Mouse (Mus musculus) intestine, embryonic 14.5 days (tissue): ENCODE data around the gene Clta. TPM values are rescaled to one million over a fixed set of nuclear protein-coding genes. Genes with fewer than 3 reads are reported as not detected.
"Not testable (repeated sequence)": the region's sequence is repeated elsewhere in the genome, so short reads cannot be mapped to it uniquely, and the experiment has no call there.

Source experiments
- ATAC-seq: fragments of 200-750 bp; cut with Nextera tagmentation; replicated peaks from 2 replicates; pipeline ENCODE4 v1.8.0; 2017; ENCODE audit warnings: low read depth, moderate number of reproducible peaks, moderate TSS enrichment, moderate library complexity; ENCODE audit not compliant: low FRiP score, low TSS enrichment
- DNase-seq: peaks from one replicate; pipeline ENCODE4 v3.0.0-alpha.2; 2018; ENCODE audit warnings: low spot score
- H3K27ac ChIP-seq: fragments of 300-500 bp; sonication (generic); 2 replicates; pipeline ENCODE4 v1.5.1; 2014; ENCODE audit warnings: low read depth, mild to moderate bottlenecking, control low read depth
- H3K27me3 ChIP-seq: fragments of 300-500 bp; sonication (generic); replicated peaks from 2 replicates; pipeline ENCODE4 v1.6.1; 2014; ENCODE audit warnings: low read length, control low read depth; ENCODE audit not compliant: control insufficient read depth, insufficient read depth
- H3K36me3 ChIP-seq: fragments of 300-500 bp; sonication (generic); 2 replicates; pipeline ENCODE4 v1.6.1; 2014; ENCODE audit warnings: low read length, control low read depth; ENCODE audit not compliant: control insufficient read depth, insufficient read depth
- H3K4me1 ChIP-seq: fragments of 300-500 bp; sonication (generic); replicated peaks from 2 replicates; pipeline ENCODE4 v1.6.1; 2014; ENCODE audit warnings: low read length, control low read depth, mixed read lengths; ENCODE audit not compliant: control insufficient read depth, insufficient read depth
- H3K4me2 ChIP-seq: fragments of 300-500 bp; sonication (generic); 2 replicates; pipeline ENCODE4 v1.6.1; 2014; ENCODE audit warnings: low read length
- H3K4me3 ChIP-seq: fragments of 300-500 bp; sonication (generic); 2 replicates; pipeline ENCODE4 v1.5.1; 2014; ENCODE audit warnings: low read depth, low read length, control low read depth, mixed read lengths
- H3K9ac ChIP-seq: fragments of 300-500 bp; sonication (generic); 2 replicates; pipeline ENCODE4 v1.6.1; 2014; ENCODE audit warnings: mild to moderate bottlenecking, low read length
- H3K9me3 ChIP-seq: fragments of 300-500 bp; sonication (generic); 2 replicates; pipeline ENCODE4 v1.6.1; 2016; ENCODE audit warnings: low read length, control low read depth; ENCODE audit not compliant: control insufficient read depth
- WGBS: fragments of 180-500 bp; shearing (Covaris S2); extraction: QIAGEN DNeasy Blood & Tissue Kit; methylation state at CpG from one replicate; pipeline ENCODE4 v1.1.7; 2014; 5-methylcytosine and 5-hydroxymethylcytosine counted together
- polyA plus RNA-seq: library from polyadenylated mRNA; unstranded; fragments of >200 nt; fragmentation: Nextera tagmentation; extraction: Ambion mirVana; gene quantifications from 2 replicates; pipeline ENCODE4 v1.2.1, GENCODE M21; 2014

Clta gene
- polyA plus RNA-seq, 1 experiment from 2014 or later, result 240 TPM

- ATAC-seq, result no peak; the same call in 1 of the 2 replicates
- peaks cover 46% of the 10 kb centered on the region for H3K36me3 ChIP-seq
- 71% methylated on average over 5 of the region's 5 CpGs for WGBS
- H3K9ac ChIP-seq, result no peak overlapping the region
- no peaks in the 10 kb centered on the region for H3K9me3 ChIP-seq
- H3K27me3 ChIP-seq, result no peaks in the 10 kb centered on the region
- no peak for DNase-seq
- H3K27ac ChIP-seq, result no peak overlapping the region
- H3K4me1 ChIP-seq, result no peaks in the 10 kb centered on the region
- no peak overlapping the region for H3K4me3 ChIP-seq
- H3K4me2 ChIP-seq, result no peak overlapping the region
Observed at GRCm38 (mm10) chr4:44042429-44042828, 38.2 kb downstream of the Clta start.

- WGBS, result 90% methylated on average over 4 of the region's 4 CpGs
Observed at GRCm38 (mm10) chr4:44043182-44043581, 38.9 kb downstream of the Clta start.

GRCm38 (mm10) chr4:44044685-44045356 is 40.6 kb downstream of the Clta start:
- DNase-seq (no peak), ATAC-seq (no peak)
- Histone ChIP-seq H3K9me3 (no peaks in the 10 kb centered on the region), H3K4me1 (no peaks in the 10 kb centered on the region), H3K27me3 (no peaks in the 10 kb centered on the region), H3K36me3 (peaks cover 35% of the 10 kb centered on the region), H3K9ac (no peak overlapping the region), H3K4me2 (no peak overlapping the region), H3K4me3 (no peak overlapping the region), H3K27ac (no peak overlapping the region)
- 90% methylated on average over 5 of the region's 5 CpGs for whole genome bisulfite sequencing

More at GRCm38 (mm10) chr4:44043182-44043581, 38.9 kb downstream of the Clta start:
- not testable (repeated sequence) for H3K27me3 ChIP-seq, DNase-seq, H3K9ac ChIP-seq, H3K27ac ChIP-seq, H3K4me1 ChIP-seq, H3K9me3 ChIP-seq, H3K4me3 ChIP-seq, H3K4me2 ChIP-seq, ATAC-seq
- H3K36me3 ChIP-seq, result peaks cover 40% of the 10 kb centered on the region

- peaks cover 26% of the 10 kb centered on the region for H3K36me3 ChIP-seq
- WGBS, result 72% methylated on average over 5 of the region's 5 CpGs
- H3K9me3 ChIP-seq, result no peaks in the 10 kb centered on the region
- no peak overlapping the region for H3K9ac ChIP-seq
- H3K27me3 ChIP-seq, result no peaks in the 10 kb centered on the region
- no peaks in the 10 kb centered on the region for H3K4me1 ChIP-seq
- H3K4me3 ChIP-seq, result no peak overlapping the region
- no peak overlapping the region for H3K4me2 ChIP-seq
- no peak for DNase-seq
- no peak overlapping the region for H3K27ac ChIP-seq
- no peak for ATAC-seq
Observed at GRCm38 (mm10) chr4:44046066-44046465, 41.8 kb downstream of the Clta start.

- H3K4me2 ChIP-seq, result no peak overlapping the region
- H3K4me3 ChIP-seq, result no peak overlapping the region
- DNase-seq (no peak), ATAC-seq (no peak)
- WGBS, result 85% methylated on average over 5 of the region's 5 CpGs
- no peaks in the 10 kb centered on the region for H3K4me1 ChIP-seq
- H3K36me3 ChIP-seq, result peaks cover 18% of the 10 kb centered on the region
- no peaks in the 10 kb centered on the region for H3K9me3 ChIP-seq
- no peaks in the 10 kb centered on the region for H3K27me3 ChIP-seq
- no peak overlapping the region for H3K9ac ChIP-seq
- no peak overlapping the region for H3K27ac ChIP-seq
Observed at GRCm38 (mm10) chr4:44049812-44050211, 45.6 kb downstream of the Clta start.

GRCm38 (mm10) chr4:44059674-44060073 is 55.4 kb downstream of the Clta start:
- Histone ChIP-seq H3K4me1 (no peaks in the 10 kb centered on the region), H3K9ac (no peak overlapping the region), H3K27ac (no peak overlapping the region), H3K4me3 (no peak overlapping the region), H3K27me3 (no peaks in the 10 kb centered on the region), H3K9me3 (no peaks in the 10 kb centered on the region), H3K36me3 (peaks cover 11% of the 10 kb centered on the region), H3K4me2 (no peak overlapping the region)
- 94% methylated on average over 13 of the region's 13 CpGs for WGBS
- DNase-seq (no peak), ATAC-seq (no peak)

- Histone ChIP-seq H3K4me1 (no peaks in the 10 kb centered on the region), H3K4me2 (no peak overlapping the region), H3K9ac (no peak overlapping the region), H3K27ac (no peak overlapping the region), H3K27me3 (no peaks in the 10 kb centered on the region), H3K36me3 (peaks cover 11% of the 10 kb centered on the region), H3K4me3 (no peak overlapping the region), H3K9me3 (no peaks in the 10 kb centered on the region)
- DNase-seq (no peak), ATAC-seq (no peak)
- WGBS, result 46% methylated on average over 9 of the region's 9 CpGs
Observed at GRCm38 (mm10) chr4:44062062-44062461, 57.8 kb downstream of the Clta start.

GRCm38 (mm10) chr4:44062816-44063215 is 58.6 kb downstream of the Clta start:
- Histone ChIP-seq H3K36me3 (peaks cover 11% of the 10 kb centered on the region), H3K4me2 (no peak overlapping the region), H3K4me1 (no peaks in the 10 kb centered on the region), H3K9ac (no peak overlapping the region), H3K9me3 (no peaks in the 10 kb centered on the region), H3K4me3 (no peak overlapping the region), H3K27ac (no peak overlapping the region), H3K27me3 (no peaks in the 10 kb centered on the region)
- WGBS, result 77% methylated on average over 14 of the region's 14 CpGs
- DNase-seq (no peak), ATAC-seq (no peak)
